Mouse (Mus musculus): ENCODE results near the gene Catsper3.

- no peak for TF ChIP-seq MYOG (IDR thresholded peaks at IDR 0.05; ENCODE audit: control insufficient read depth in 1 of 3, insufficient read depth in 1 of 3, insufficient read length in 2 of 3, low read depth in 2 of 3)
- TF ChIP-seq E2F4 (IDR thresholded peaks at IDR 0.05; ENCODE audit: insufficient read depth) = no peak
- TF ChIP-seq POLR2A (IDR thresholded peaks at IDR 0.05; ENCODE audit: insufficient read length, low read depth) = no peak
- no peak for TF ChIP-seq TCF12 (IDR thresholded peaks at IDR 0.05; ENCODE audit: insufficient read depth, poor library complexity, severe bottlenecking)
- TF ChIP-seq USF1 (IDR thresholded peaks at IDR 0.05; ENCODE audit: low read depth) = peak; percentile 66
These were observed 46.5 kb upstream of the Catsper3 start for GRCm38 (mm10) chr13:55737885-55738284.

All from myocyte (in vitro differentiated cells).